Mouse (Mus musculus) cortical plate, adult 2 months (tissue): Measurements from ENCODE around the gene Vstm4.

Source experiments
- CTCF ChIP-seq: fragments of 200-500 bp; IDR thresholded peaks from 2 replicates; pipeline ENCODE4 v1.5.1; 2011; ENCODE audit warnings: mild to moderate bottlenecking, control low read depth, low read length; ENCODE audit not compliant: insufficient read depth; ENCODE audit errors: extremely low read depth
- POLR2A ChIP-seq: fragments of 200-500 bp; IDR thresholded peaks from 2 replicates; pipeline ENCODE4 v1.6.1; 2011; ENCODE audit warnings: mild to moderate bottlenecking, low read length, control low read depth; ENCODE audit not compliant: insufficient read depth; ENCODE audit errors: extremely low read depth

DNA sequence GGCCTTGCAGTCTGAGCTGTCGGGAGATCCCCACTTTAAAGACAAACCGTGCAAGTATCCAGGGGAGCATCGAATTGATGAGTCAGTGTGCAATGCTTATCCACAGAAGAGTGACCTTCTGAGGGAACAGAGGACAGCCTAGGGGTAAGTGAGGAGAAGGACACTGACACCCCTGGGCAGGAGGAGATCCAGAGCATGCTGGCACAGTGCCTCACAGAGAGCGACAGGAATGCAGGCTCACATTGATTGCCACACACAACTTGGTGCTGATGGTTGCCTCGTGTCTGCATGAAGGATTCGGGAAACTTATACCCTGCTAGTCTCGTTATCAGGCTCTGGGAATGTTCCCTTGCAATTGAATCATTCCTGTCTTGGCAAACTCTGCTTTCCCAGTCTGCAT, 39.3 kb upstream of the Vstm4 start:
- TF ChIP-seq POLR2A (no peak), CTCF (no peak)
